Mouse (Mus musculus) fat pad, adult 2 months (tissue): ENCODE results near the gene Lmbr1l.
"Not testable (repeated sequence)": the region's sequence is repeated elsewhere in the genome, so short reads cannot be mapped to it uniquely, and the experiment has no call there.

ENCODE experiments used
- DNase-seq: peaks from one replicate; pipeline ENCODE4 v3.0.0-alpha.2; 2011; ENCODE audit warnings: low read depth, low spot score; ENCODE audit errors: extremely low read depth

Gene Lmbr1l

GRCm38 (mm10) chr15:98940816-98941215 is 22.8 kb upstream of the Lmbr1l start:
- DNase-seq: no peak

GRCm38 (mm10) chr15:98934217-98934839 is 16.3 kb upstream of the Lmbr1l start, which contains the start of gene Tuba1b:
Gene Tuba1b (minus strand): TSS chr15:98934565.
- no peak for DNase-seq

GRCm38 (mm10) chr15:98933833-98934216 is 15.8 kb upstream of the Lmbr1l start:
- DNase-seq: no peak

GRCm38 (mm10) chr15:98933004-98933671 is 15.1 kb upstream of the Lmbr1l start:
- DNase-seq: not testable (repeated sequence)

- no peak for DNase-seq
Measured at GRCm38 (mm10) chr15:98930998-98931397, 13.0 kb upstream of the Lmbr1l start.

GRCm38 (mm10) chr15:98930017-98930734 is 12.1 kb upstream of the Lmbr1l start:
- DNase-seq: no peak

GRCm38 (mm10) chr15:98928598-98929240 is 10.7 kb upstream of the Lmbr1l start:
- DNase-seq: no peak

GRCm38 (mm10) chr15:98927566-98927965 is 9.5 kb upstream of the Lmbr1l start:
- DNase-seq: no peak

- DNase-seq: no peak
Measured at GRCm38 (mm10) chr15:98924682-98925081, 6.7 kb upstream of the Lmbr1l start.

- DNase-seq: no peak
Measured at GRCm38 (mm10) chr15:98923031-98923537, 5.1 kb upstream of the Lmbr1l start.

- DNase-seq: no peak
Measured at GRCm38 (mm10) chr15:98922581-98922980, 4.5 kb upstream of the Lmbr1l start.

GRCm38 (mm10) chr15:98921510-98921909 is 3.5 kb upstream of the Lmbr1l start:
- no peak for DNase-seq

GRCm38 (mm10) chr15:98918499-98918895 is 466 bp upstream of the Lmbr1l start:
- not testable (repeated sequence) for DNase-seq

- no peak for DNase-seq
Measured at GRCm38 (mm10) chr15:98917091-98917490, 940 bp downstream of the Lmbr1l start.

GRCm38 (mm10) chr15:98916016-98916415 is 2.0 kb downstream of the Lmbr1l start:
- DNase-seq: no peak

GRCm38 (mm10) chr15:98914903-98915302 is 3.1 kb downstream of the Lmbr1l start:
- no peak for DNase-seq

GRCm38 (mm10) chr15:98904692-98905091 is 13.3 kb downstream of the Lmbr1l start:
- DNase-seq: no peak

- no peak for DNase-seq
Measured at GRCm38 (mm10) chr15:98902600-98902999, 15.4 kb downstream of the Lmbr1l start.

GRCm38 (mm10) chr15:98901530-98901929 is 16.5 kb downstream of the Lmbr1l start:
- no peak for DNase-seq

GRCm38 (mm10) chr15:98897928-98898800 is 19.9 kb downstream of the Lmbr1l start, which contains the start of gene Dhh:
Gene Dhh (minus strand): TSS chr15:98898540.
- no peak for DNase-seq
